Mouse (Mus musculus): ENCODE measurements around the gene Lgals12. TPM values are rescaled to one million over a fixed set of nuclear protein-coding genes. Genes with fewer than 3 reads are reported as not detected.

The Lgals12 gene
- polyA plus RNA-seq, 1 experiment from 2014 or later = 0.07 TPM

- 77% methylated on average over 3 of the region's 3 CpGs for WGBS
- no peak for DNase-seq (ENCODE audit: low spot score)
- Histone ChIP-seq H3K4me3 (ENCODE audit: low read depth, low read length) (no peak overlapping the region), H3K4me2 (ENCODE audit: low read depth, low read length, severe bottlenecking) (no peak overlapping the region), H3K4me1 (replicated peaks; ENCODE audit: control insufficient read depth, insufficient read depth, low read length) (no peaks in the 10 kb centered on the region), H3K27ac (ENCODE audit: low read depth, low read length) (no peak overlapping the region), H3K27me3 (ENCODE audit: control insufficient read depth, insufficient read depth, low read length) (no peaks in the 10 kb centered on the region), H3K9me3 (ENCODE audit: control insufficient read depth, low read length) (no peaks in the 10 kb centered on the region), H3K9ac (ENCODE audit: low read length) (no peak overlapping the region), H3K36me3 (ENCODE audit: control insufficient read depth, insufficient read depth, low read length) (no peaks in the 10 kb centered on the region)
- no peak for ATAC-seq (replicated peaks; ENCODE audit: low FRiP score)
Observed at GRCm38 (mm10) chr19:7592018-7592417, 15.0 kb downstream of the Lgals12 start.

DNA sequence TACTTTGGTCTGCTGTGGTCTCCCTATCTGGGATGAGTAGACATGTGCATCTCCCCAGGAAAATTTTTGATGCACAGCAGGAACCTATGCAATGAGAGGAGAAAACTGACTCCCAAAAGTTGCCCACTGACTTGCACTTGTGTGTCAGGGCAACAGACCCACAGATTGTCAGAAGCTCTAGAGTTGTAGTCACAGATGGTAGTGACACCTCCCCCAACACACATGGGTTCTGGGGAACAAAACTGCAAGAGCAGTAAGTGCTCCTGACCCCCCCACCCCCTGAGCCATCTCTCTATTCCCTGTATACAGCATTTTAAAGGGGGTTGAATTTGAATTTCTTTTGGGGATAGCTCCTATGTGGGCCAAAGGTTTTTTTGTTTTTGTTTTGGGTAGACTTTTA lies 16.2 kb downstream of the Lgals12 start:
- H3K36me3 ChIP-seq (ENCODE audit: control insufficient read depth, insufficient read depth, low read length) = no peaks in the 10 kb centered on the region
- no peak overlapping the region for H3K9ac ChIP-seq (ENCODE audit: low read length)
- no peak overlapping the region for H3K27ac ChIP-seq (ENCODE audit: low read depth, low read length)
- ATAC-seq (replicated peaks; ENCODE audit: low FRiP score) (no peak), DNase-seq (ENCODE audit: low spot score) (no peak)
- no peak overlapping the region for H3K4me3 ChIP-seq (ENCODE audit: low read depth, low read length)
- no peaks in the 10 kb centered on the region for H3K9me3 ChIP-seq (ENCODE audit: control insufficient read depth, low read length)
- no peak overlapping the region for H3K4me2 ChIP-seq (ENCODE audit: low read depth, low read length, severe bottlenecking)
- no peaks in the 10 kb centered on the region for H3K27me3 ChIP-seq (ENCODE audit: control insufficient read depth, insufficient read depth, low read length)
- H3K4me1 ChIP-seq (replicated peaks; ENCODE audit: control insufficient read depth, insufficient read depth, low read length) = no peaks in the 10 kb centered on the region

GRCm38 (mm10) chr19:7585764-7586163 lies 21.2 kb downstream of the Lgals12 start:
- H3K27ac ChIP-seq (ENCODE audit: low read depth, low read length) = no peak overlapping the region
- WGBS = 94% methylated on average over 6 of the region's 6 CpGs
- H3K9ac ChIP-seq (ENCODE audit: low read length) = no peak overlapping the region
- no peaks in the 10 kb centered on the region for H3K27me3 ChIP-seq (ENCODE audit: control insufficient read depth, insufficient read depth, low read length)
- no peak overlapping the region for H3K4me2 ChIP-seq (ENCODE audit: low read depth, low read length, severe bottlenecking)
- no peaks in the 10 kb centered on the region for H3K4me1 ChIP-seq (replicated peaks; ENCODE audit: control insufficient read depth, insufficient read depth, low read length)
- no peak overlapping the region for H3K4me3 ChIP-seq (ENCODE audit: low read depth, low read length)
- DNase-seq (ENCODE audit: low spot score) (no peak), ATAC-seq (replicated peaks; ENCODE audit: low FRiP score) (no peak)
- H3K9me3 ChIP-seq (ENCODE audit: control insufficient read depth, low read length) = no peaks in the 10 kb centered on the region
- H3K36me3 ChIP-seq (ENCODE audit: control insufficient read depth, insufficient read depth, low read length) = no peaks in the 10 kb centered on the region

GRCm38 (mm10) chr19:7585279-7585678 lies 21.7 kb downstream of the Lgals12 start:
- Histone ChIP-seq H3K9ac (ENCODE audit: low read length) (no peak overlapping the region), H3K27ac (ENCODE audit: low read depth, low read length) (no peak overlapping the region), H3K4me2 (ENCODE audit: low read depth, low read length, severe bottlenecking) (no peak overlapping the region), H3K27me3 (ENCODE audit: control insufficient read depth, insufficient read depth, low read length) (no peaks in the 10 kb centered on the region), H3K9me3 (ENCODE audit: control insufficient read depth, low read length) (no peaks in the 10 kb centered on the region), H3K36me3 (ENCODE audit: control insufficient read depth, insufficient read depth, low read length) (no peaks in the 10 kb centered on the region), H3K4me1 (replicated peaks; ENCODE audit: control insufficient read depth, insufficient read depth, low read length) (no peaks in the 10 kb centered on the region), H3K4me3 (ENCODE audit: low read depth, low read length) (no peak overlapping the region)
- ATAC-seq (replicated peaks; ENCODE audit: low FRiP score) = no peak
- no peak for DNase-seq (ENCODE audit: low spot score)
- 85% methylated on average over 8 of the region's 8 CpGs for WGBS

- H3K9me3 ChIP-seq (ENCODE audit: control insufficient read depth, low read length) = no peaks in the 10 kb centered on the region
- 84% methylated on average over 3 of the region's 3 CpGs for WGBS
Observed at GRCm38 (mm10) chr19:7583599-7583998, 23.4 kb downstream of the Lgals12 start.

GRCm38 (mm10) chr19:7583101-7583500 lies 23.9 kb downstream of the Lgals12 start:
- Histone ChIP-seq H3K4me2 (ENCODE audit: low read depth, low read length, severe bottlenecking) (no peak overlapping the region), H3K9me3 (ENCODE audit: control insufficient read depth, low read length) (no peaks in the 10 kb centered on the region), H3K27me3 (ENCODE audit: control insufficient read depth, insufficient read depth, low read length) (no peaks in the 10 kb centered on the region), H3K4me1 (replicated peaks; ENCODE audit: control insufficient read depth, insufficient read depth, low read length) (no peaks in the 10 kb centered on the region), H3K36me3 (ENCODE audit: control insufficient read depth, insufficient read depth, low read length) (no peaks in the 10 kb centered on the region), H3K4me3 (ENCODE audit: low read depth, low read length) (no peak overlapping the region), H3K9ac (ENCODE audit: low read length) (no peak overlapping the region), H3K27ac (ENCODE audit: low read depth, low read length) (no peak overlapping the region)
- ATAC-seq (replicated peaks; ENCODE audit: low FRiP score) = no peak
- DNase-seq (ENCODE audit: low spot score) = no peak
- WGBS = 71% methylated on average over 7 of the region's 7 CpGs

More at GRCm38 (mm10) chr19:7583599-7583998, 23.4 kb downstream of the Lgals12 start:
- H3K36me3 ChIP-seq (ENCODE audit: control insufficient read depth, insufficient read depth, low read length) = no peaks in the 10 kb centered on the region
- H3K27ac ChIP-seq (ENCODE audit: low read depth, low read length) = no peak overlapping the region
- ATAC-seq (replicated peaks; ENCODE audit: low FRiP score) = no peak
- no peak overlapping the region for H3K4me3 ChIP-seq (ENCODE audit: low read depth, low read length)
- H3K4me1 ChIP-seq (replicated peaks; ENCODE audit: control insufficient read depth, insufficient read depth, low read length) = no peaks in the 10 kb centered on the region
- DNase-seq (ENCODE audit: low spot score) = no peak
- H3K4me2 ChIP-seq (ENCODE audit: low read depth, low read length, severe bottlenecking) = no peak overlapping the region
- H3K27me3 ChIP-seq (ENCODE audit: control insufficient read depth, insufficient read depth, low read length) = no peaks in the 10 kb centered on the region
- H3K9ac ChIP-seq (ENCODE audit: low read length) = no peak overlapping the region

DNA sequence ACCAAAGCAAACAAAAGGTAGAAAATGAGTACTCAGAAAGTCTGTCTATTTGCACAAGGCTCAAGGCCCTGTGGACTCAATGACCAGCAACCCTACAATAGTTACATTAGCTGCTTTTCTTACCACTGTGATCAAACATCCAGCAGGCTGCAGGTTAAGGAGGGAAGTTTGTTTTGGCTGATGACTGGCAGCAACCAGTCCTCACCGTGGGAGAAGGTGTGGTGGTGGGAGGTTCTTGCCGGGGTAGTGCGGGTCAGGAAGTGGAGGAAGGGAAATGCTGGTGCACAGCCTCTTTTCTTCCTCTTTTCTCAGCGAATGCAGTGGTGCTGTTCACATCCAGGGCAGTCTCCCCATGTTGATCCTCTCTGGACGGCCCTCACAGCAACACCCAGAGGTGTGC lies 26.0 kb downstream of the Lgals12 start:
- Histone ChIP-seq H3K9me3 (ENCODE audit: control insufficient read depth, low read length) (no peaks in the 10 kb centered on the region), H3K4me1 (replicated peaks; ENCODE audit: control insufficient read depth, insufficient read depth, low read length) (no peaks in the 10 kb centered on the region), H3K27ac (ENCODE audit: low read depth, low read length) (no peak overlapping the region), H3K4me3 (ENCODE audit: low read depth, low read length) (no peak overlapping the region), H3K27me3 (ENCODE audit: control insufficient read depth, insufficient read depth, low read length) (no peaks in the 10 kb centered on the region), H3K4me2 (ENCODE audit: low read depth, low read length, severe bottlenecking) (no peak overlapping the region), H3K9ac (ENCODE audit: low read length) (no peak overlapping the region), H3K36me3 (ENCODE audit: control insufficient read depth, insufficient read depth, low read length) (no peaks in the 10 kb centered on the region)
- DNase-seq (ENCODE audit: low spot score) (no peak), ATAC-seq (replicated peaks; ENCODE audit: low FRiP score) (no peak)
- WGBS = 61% methylated on average over 5 of the region's 5 CpGs

- ATAC-seq (replicated peaks; ENCODE audit: low FRiP score) = no peak
Observed at GRCm38 (mm10) chr19:7577710-7578109, 29.3 kb downstream of the Lgals12 start.

GRCm38 (mm10) chr19:7576180-7576579 lies 30.8 kb downstream of the Lgals12 start:
- no peak overlapping the region for H3K9ac ChIP-seq (ENCODE audit: low read length)
- no peak for ATAC-seq (replicated peaks; ENCODE audit: low FRiP score)
- H3K4me2 ChIP-seq (ENCODE audit: low read depth, low read length, severe bottlenecking) = no peak overlapping the region
- no peaks in the 10 kb centered on the region for H3K27me3 ChIP-seq (ENCODE audit: control insufficient read depth, insufficient read depth, low read length)
- DNase-seq (ENCODE audit: low spot score) = no peak
- H3K4me1 ChIP-seq (replicated peaks; ENCODE audit: control insufficient read depth, insufficient read depth, low read length) = no peaks in the 10 kb centered on the region
- no peaks in the 10 kb centered on the region for H3K9me3 ChIP-seq (ENCODE audit: control insufficient read depth, low read length)
- 81% methylated on average over 1 of the region's 1 CpGs for WGBS
- H3K36me3 ChIP-seq (ENCODE audit: control insufficient read depth, insufficient read depth, low read length) = no peaks in the 10 kb centered on the region
- no peak overlapping the region for H3K4me3 ChIP-seq (ENCODE audit: low read depth, low read length)
- H3K27ac ChIP-seq (ENCODE audit: low read depth, low read length) = no peak overlapping the region

More at GRCm38 (mm10) chr19:7577710-7578109, 29.3 kb downstream of the Lgals12 start:
- H3K9me3 ChIP-seq (ENCODE audit: control insufficient read depth, low read length) = no peaks in the 10 kb centered on the region
- 85% methylated on average over 3 of the region's 3 CpGs for WGBS
- no peaks in the 10 kb centered on the region for H3K4me1 ChIP-seq (replicated peaks; ENCODE audit: control insufficient read depth, insufficient read depth, low read length)
- DNase-seq (ENCODE audit: low spot score) = no peak
- H3K27me3 ChIP-seq (ENCODE audit: control insufficient read depth, insufficient read depth, low read length) = no peaks in the 10 kb centered on the region
- H3K4me3 ChIP-seq (ENCODE audit: low read depth, low read length) = no peak overlapping the region
- H3K27ac ChIP-seq (ENCODE audit: low read depth, low read length) = no peak overlapping the region
- H3K36me3 ChIP-seq (ENCODE audit: control insufficient read depth, insufficient read depth, low read length) = no peaks in the 10 kb centered on the region
- H3K4me2 ChIP-seq (ENCODE audit: low read depth, low read length, severe bottlenecking) = no peak overlapping the region
- no peak overlapping the region for H3K9ac ChIP-seq (ENCODE audit: low read length)
